Mouse (Mus musculus) liver, postnatal 0 days (tissue): ENCODE results near the gene Arhgap35.

Source experiments
- CTCF ChIP-seq: sonication (generic); IDR thresholded peaks from 2 replicates; pipeline ENCODE4 v1.5.1; 2016; ENCODE audit warnings: antibody characterized with exemption, low read depth
- EP300 ChIP-seq: IDR thresholded peaks from 2 replicates; pipeline ENCODE4 v1.6.1; 2016; ENCODE audit warnings: antibody characterized with exemption, low read depth, mild to moderate bottlenecking

GRCm38 (mm10) chr7:16549299-16549698 lies 65.5 kb downstream of the Arhgap35 start:
- TF ChIP-seq CTCF (no peak), EP300 (no peak)
